Mouse (Mus musculus) spleen, postnatal 36 days (tissue): ENCODE results near the gene Arid1b.

Experiments
- DNase-seq, 2 experiments: peaks; one replicate each; pipeline ENCODE4 v3.0.0; 2022; ENCODE audit warnings: low spot score in 2 of 2, mixed read lengths in 1 of 2

Gene Arid1b

GRCm38 (mm10) chr17:5210891-5211290 lies 216.8 kb downstream of the Arid1b start:
- DNase-seq, result peak in 1 of 2 experiments; percentile 29

GRCm38 (mm10) chr17:5212166-5212565 lies 218.0 kb downstream of the Arid1b start:
- DNase-seq, result peak; percentile 19 to 29

GRCm38 (mm10) chr17:5213441-5213840 lies 219.3 kb downstream of the Arid1b start:
- no peak for DNase-seq

- DNase-seq, result no peak
Measured at GRCm38 (mm10) chr17:5215352-5215751, 221.2 kb downstream of the Arid1b start.

GRCm38 (mm10) chr17:5216965-5217546 lies 222.9 kb downstream of the Arid1b start:
- no peak for DNase-seq

- DNase-seq, result no peak
Measured at GRCm38 (mm10) chr17:5217852-5218845, 224.0 kb downstream of the Arid1b start.

- DNase-seq, result no peak
Measured at GRCm38 (mm10) chr17:5218955-5219557, 224.9 kb downstream of the Arid1b start.

GRCm38 (mm10) chr17:5221041-5221440 lies 226.9 kb downstream of the Arid1b start:
- no peak for DNase-seq

GRCm38 (mm10) chr17:5221558-5221957 lies 227.4 kb downstream of the Arid1b start:
- DNase-seq, result no peak

GRCm38 (mm10) chr17:5222827-5223226 lies 228.7 kb downstream of the Arid1b start:
- DNase-seq, result no peak

GRCm38 (mm10) chr17:5224932-5225331 lies 230.8 kb downstream of the Arid1b start:
- no peak for DNase-seq

GRCm38 (mm10) chr17:5227136-5227535 lies 233.0 kb downstream of the Arid1b start:
- DNase-seq, result no peak

- DNase-seq, result no peak
Measured at GRCm38 (mm10) chr17:5227950-5228615, 234.0 kb downstream of the Arid1b start.

- DNase-seq, result no peak
Measured at GRCm38 (mm10) chr17:5228616-5229250, 234.6 kb downstream of the Arid1b start.

GRCm38 (mm10) chr17:5230063-5230462 lies 235.9 kb downstream of the Arid1b start:
- no peak for DNase-seq

- DNase-seq, result no peak
Measured at GRCm38 (mm10) chr17:5232180-5232579, 238.0 kb downstream of the Arid1b start.

GRCm38 (mm10) chr17:5233991-5234390 lies 239.9 kb downstream of the Arid1b start:
- DNase-seq, result no peak

- no peak for DNase-seq
Measured at GRCm38 (mm10) chr17:5235057-5235456, 240.9 kb downstream of the Arid1b start.

- DNase-seq, result no peak
Measured at GRCm38 (mm10) chr17:5237765-5238164, 243.6 kb downstream of the Arid1b start.

- DNase-seq, result peak; percentile 60 to 62
Measured at GRCm38 (mm10) chr17:5238387-5239245, 244.5 kb downstream of the Arid1b start.
